Mouse (Mus musculus) limb, embryonic 14.5 days (tissue): ENCODE data around the gene Tmem219. TPM values are rescaled to one million over a fixed set of nuclear protein-coding genes. Genes with fewer than 3 reads are reported as not detected.
"Not testable (repeated sequence)": the region's sequence is repeated elsewhere in the genome, so short reads cannot be mapped to it uniquely, and the experiment has no call there.

ENCODE experiments used
- ATAC-seq: fragments of 200-750 bp; cut with Nextera tagmentation; 2 replicates; pipeline ENCODE4 v1.8.0; 2017; ENCODE audit warnings: low read depth, moderate number of reproducible peaks, moderate TSS enrichment; ENCODE audit not compliant: low FRiP score
- DNase-seq: peaks from one replicate; pipeline ENCODE4 v3.0.0-alpha.2; 2015; ENCODE audit warnings: low spot score
- H3K27ac ChIP-seq: fragments of 300-500 bp; sonication (generic); replicated peaks from 2 replicates; pipeline ENCODE4 v1.5.1; 2014; ENCODE audit warnings: low read depth, mild to moderate bottlenecking, low read length, moderate library complexity, mixed read lengths
- H3K27me3 ChIP-seq: fragments of 300-500 bp; sonication (generic); 2 replicates; pipeline ENCODE4 v1.6.1; 2014; ENCODE audit warnings: low read length, mixed read lengths; ENCODE audit not compliant: control insufficient read depth, insufficient read depth
- H3K36me3 ChIP-seq: fragments of 300-500 bp; sonication (generic); 2 replicates; pipeline ENCODE4 v1.6.1; 2014; ENCODE audit warnings: mild to moderate bottlenecking, low read length, moderate library complexity, mixed read lengths; ENCODE audit not compliant: control insufficient read depth, insufficient read depth
- H3K4me1 ChIP-seq: fragments of 300-500 bp; sonication (generic); 2 replicates; pipeline ENCODE4 v1.6.1; 2014; ENCODE audit warnings: antibody characterized with exemption, low read length, mixed read lengths; ENCODE audit not compliant: control insufficient read depth, insufficient read depth
- H3K4me2 ChIP-seq: fragments of 300-500 bp; sonication (generic); replicated peaks from 2 replicates; pipeline ENCODE4 v1.6.1; 2014; ENCODE audit warnings: low read depth, mild to moderate bottlenecking, low read length, moderate library complexity; ENCODE audit not compliant: severe bottlenecking
- H3K4me3 ChIP-seq: fragments of 300-500 bp; sonication (generic); replicated peaks from 2 replicates; pipeline ENCODE4 v1.5.1; 2014; ENCODE audit warnings: low read length
- H3K9ac ChIP-seq: fragments of 300-500 bp; sonication (generic); 2 replicates; pipeline ENCODE4 v1.6.1; 2014; ENCODE audit warnings: mild to moderate bottlenecking, low read depth, low read length, moderate library complexity; ENCODE audit not compliant: severe bottlenecking
- H3K9me3 ChIP-seq: fragments of 300-500 bp; sonication (generic); 2 replicates; pipeline ENCODE4 v1.6.1; 2016; ENCODE audit warnings: low read length; ENCODE audit not compliant: control insufficient read depth
- POLR2A ChIP-seq: fragments of 200-500 bp; IDR thresholded peaks from 2 replicates; pipeline ENCODE4 v1.8.0; 2012; ENCODE audit warnings: inconsistent platforms, mild to moderate bottlenecking, moderate library complexity, borderline replicate concordance; ENCODE audit not compliant: insufficient read depth, insufficient read length; ENCODE audit errors: extremely low read depth
- WGBS: fragments of 180-500 bp; shearing (Covaris S2); extraction: QIAGEN DNeasy Blood & Tissue Kit; methylation state at CpG from one replicate; pipeline ENCODE4 v1.1.7; 2014; 5-methylcytosine and 5-hydroxymethylcytosine counted together
- polyA plus RNA-seq, 2 experiments: library from polyadenylated mRNA; depleted of rRNA in 1 of 2; stranded (reverse) in 1 of 2; unstranded in 1 of 2; fragments of >200 nt; fragmentation: Nextera tagmentation in 1 of 2; extraction: Ambion mirVana in 1 of 2; gene quantifications; 2 replicates each; pipeline versions ENCODE4 v1.2.1 to v1.2.3; 2012 to 2014

The Tmem219 gene
- polyA plus RNA-seq, 2 experiments, result 31.0 to 33.2 TPM

- no peak for TF ChIP-seq POLR2A
- no peak overlapping the region for H3K27ac ChIP-seq
- no peak overlapping the region for H3K4me3 ChIP-seq
- DNase-seq, result no peak
- no peak for ATAC-seq
- no peaks in the 10 kb centered on the region for H3K27me3 ChIP-seq
- H3K9ac ChIP-seq, result no peak overlapping the region
- H3K4me2 ChIP-seq, result no peak overlapping the region
- WGBS, result 18% methylated on average over 3 of the region's 3 CpGs
- peaks cover 7% of the 10 kb centered on the region for H3K36me3 ChIP-seq
- peaks cover 9% of the 10 kb centered on the region for H3K4me1 ChIP-seq
- H3K9me3 ChIP-seq, result no peaks in the 10 kb centered on the region
Observed at GRCm38 (mm10) chr7:126926299-126926698, 3.6 kb upstream of the Tmem219 start.

- Histone ChIP-seq H3K4me2 (no peak overlapping the region), H3K4me1 (no peaks in the 10 kb centered on the region), H3K9ac (no peak overlapping the region), H3K36me3 (no peaks in the 10 kb centered on the region), H3K27me3 (no peaks in the 10 kb centered on the region), H3K9me3 (no peaks in the 10 kb centered on the region), H3K4me3 (no peak overlapping the region), H3K27ac (no peak overlapping the region)
- DNase-seq (no peak), ATAC-seq (no peak)
- 79% methylated on average over 5 of the region's 5 CpGs for WGBS
- TF ChIP-seq POLR2A, result no peak
Observed at GRCm38 (mm10) chr7:126923999-126924398, 1.3 kb upstream of the Tmem219 start.

GRCm38 (mm10) chr7:126921563-126921962 is 1.2 kb downstream of the Tmem219 start:
- DNase-seq, result no peak
- WGBS, result 71% methylated on average over 2 of the region's 2 CpGs
- no peak for ATAC-seq

DNA sequence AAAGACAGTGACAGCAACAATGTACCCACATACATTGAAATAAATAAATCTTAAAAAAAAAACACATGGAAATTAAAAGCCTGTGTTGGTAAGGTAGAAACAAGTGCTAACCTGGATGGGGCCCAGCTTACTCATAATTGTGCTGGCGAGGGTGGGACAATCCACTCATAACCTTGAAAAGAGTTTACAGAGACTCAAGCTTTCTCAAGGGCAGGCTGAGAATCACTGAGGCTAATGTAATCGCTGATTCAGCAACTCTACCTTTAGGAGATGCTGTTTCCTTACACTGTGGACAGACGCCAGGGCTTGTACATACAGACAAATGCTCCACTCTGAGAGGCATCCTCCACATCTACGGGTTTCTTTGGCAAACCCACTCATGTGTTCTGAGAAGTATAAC is 2.7 kb downstream of the Tmem219 start:
- H3K4me3 ChIP-seq, result no peak overlapping the region
- no peak for DNase-seq
- no peak overlapping the region for H3K9ac ChIP-seq
- no peaks in the 10 kb centered on the region for H3K9me3 ChIP-seq
- WGBS, result 92% methylated on average over 4 of the region's 4 CpGs
- H3K4me2 ChIP-seq, result no peak overlapping the region
- ATAC-seq, result no peak
- no peaks in the 10 kb centered on the region for H3K4me1 ChIP-seq
- H3K27me3 ChIP-seq, result no peaks in the 10 kb centered on the region
- no peaks in the 10 kb centered on the region for H3K36me3 ChIP-seq
- TF ChIP-seq POLR2A, result no peak
- H3K27ac ChIP-seq, result no peak overlapping the region

More at GRCm38 (mm10) chr7:126921563-126921962, 1.2 kb downstream of the Tmem219 start:
- Histone ChIP-seq H3K4me2 (no peak overlapping the region), H3K4me3 (no peak overlapping the region), H3K9me3 (no peaks in the 10 kb centered on the region), H3K27ac (no peak overlapping the region), H3K36me3 (no peaks in the 10 kb centered on the region), H3K27me3 (no peaks in the 10 kb centered on the region), H3K9ac (no peak overlapping the region), H3K4me1 (no peaks in the 10 kb centered on the region)
- no peak for TF ChIP-seq POLR2A

DNA sequence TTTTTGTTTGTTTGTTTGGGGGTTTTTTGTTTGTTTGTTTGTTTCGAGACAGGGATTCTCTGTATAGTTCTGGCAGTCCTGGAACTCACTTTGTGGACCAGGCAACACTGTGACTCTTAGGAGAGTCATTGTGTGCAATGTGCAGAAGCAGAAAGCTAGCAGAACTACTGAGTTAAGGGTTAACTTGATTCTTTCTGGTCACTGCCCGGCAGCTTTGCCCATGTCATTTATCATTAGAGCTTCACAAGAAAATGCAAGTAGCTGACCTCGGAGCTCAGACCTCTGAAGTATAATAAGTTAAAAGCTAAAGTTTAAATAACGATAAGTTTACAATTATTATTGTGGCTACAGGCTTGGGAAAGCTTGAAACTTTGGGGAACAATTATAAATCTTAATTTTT is 4.4 kb downstream of the Tmem219 start:
- DNase-seq, H3K9ac ChIP-seq, H3K4me2 ChIP-seq, H3K27me3 ChIP-seq, ATAC-seq, H3K4me3 ChIP-seq, H3K4me1 ChIP-seq, H3K27ac ChIP-seq, H3K36me3 ChIP-seq, H3K9me3 ChIP-seq: not testable (repeated sequence)
- 39% methylated on average over 4 of the region's 4 CpGs for WGBS

DNA sequence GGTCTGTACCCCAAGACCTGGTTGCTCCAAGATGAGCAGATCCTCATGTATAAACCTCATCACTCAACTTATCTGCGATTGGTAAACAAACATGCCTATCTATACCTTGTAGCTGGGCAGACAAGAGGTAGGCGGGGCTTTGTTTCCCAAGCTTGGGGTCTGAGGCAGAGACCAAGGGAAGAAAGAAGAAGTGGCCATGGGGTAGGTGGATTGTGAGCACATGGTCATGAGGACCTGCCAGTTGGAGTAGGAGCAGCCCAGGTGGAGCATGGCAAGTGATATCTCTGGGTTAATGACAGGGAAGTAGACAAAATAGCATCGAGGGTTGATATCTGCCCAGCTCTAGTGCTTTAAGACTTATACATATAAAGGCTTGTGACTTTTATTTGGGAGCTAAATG is 7.9 kb downstream of the Tmem219 start:
- H3K36me3 ChIP-seq, result no peaks in the 10 kb centered on the region
- no peak for TF ChIP-seq POLR2A
- H3K9me3 ChIP-seq, result no peaks in the 10 kb centered on the region
- no peak for ATAC-seq
- no peak for DNase-seq
- H3K4me2 ChIP-seq, result no peak overlapping the region
- WGBS, result 88% methylated on average over 3 of the region's 3 CpGs
- H3K9ac ChIP-seq, result no peak overlapping the region
- no peak overlapping the region for H3K27ac ChIP-seq
- H3K4me3 ChIP-seq, result no peak overlapping the region
- no peaks in the 10 kb centered on the region for H3K4me1 ChIP-seq
- no peaks in the 10 kb centered on the region for H3K27me3 ChIP-seq
